Mouse (Mus musculus): ENCODE measurements around the gene Rab3a.

Gene Rab3a

GRCm38 (mm10) chr8:70774740-70775139 is 20.3 kb downstream of the Rab3a start:
- no peak for DNase-seq (ENCODE audit: low spot score in 2 of 2)

GRCm38 (mm10) chr8:70775227-70775626 is 20.7 kb downstream of the Rab3a start:
- DNase-seq (ENCODE audit: low spot score in 2 of 2): no peak

GRCm38 (mm10) chr8:70775851-70776495 is 21.5 kb downstream of the Rab3a start:
- no peak for DNase-seq (ENCODE audit: low spot score in 2 of 2)

- DNase-seq (ENCODE audit: low spot score in 2 of 2): peak; percentile 98
These were observed 22.3 kb downstream of the Rab3a start, which contains the start of gene Pik3r2 for GRCm38 (mm10) chr8:70776496-70777444. Gene Pik3r2 (minus strand): TSS chr8:70776713.

GRCm38 (mm10) chr8:70780093-70780492 is 25.6 kb downstream of the Rab3a start:
- no peak for DNase-seq (ENCODE audit: low spot score in 2 of 2)

- no peak for DNase-seq (ENCODE audit: low spot score in 2 of 2)
These were observed 32.0 kb downstream of the Rab3a start for GRCm38 (mm10) chr8:70786291-70787050.

- no peak for DNase-seq (ENCODE audit: low spot score in 2 of 2)
These were observed 32.6 kb downstream of the Rab3a start for GRCm38 (mm10) chr8:70787051-70787445.

GRCm38 (mm10) chr8:70787941-70788667 is 33.6 kb downstream of the Rab3a start:
- DNase-seq (ENCODE audit: low spot score in 2 of 2): peak in 1 of 2 experiments; percentile 52

GRCm38 (mm10) chr8:70789046-70789445 is 34.6 kb downstream of the Rab3a start:
- no peak for DNase-seq (ENCODE audit: low spot score in 2 of 2)

GRCm38 (mm10) chr8:70790846-70791245 is 36.4 kb downstream of the Rab3a start:
- DNase-seq (ENCODE audit: low spot score in 2 of 2): no peak

GRCm38 (mm10) chr8:70791294-70791701 is 36.8 kb downstream of the Rab3a start:
- DNase-seq (ENCODE audit: low spot score in 2 of 2): no peak

GRCm38 (mm10) chr8:70791975-70792691 is 37.7 kb downstream of the Rab3a start:
- DNase-seq (ENCODE audit: low spot score in 2 of 2): peak; percentile 95 to 99

- DNase-seq (ENCODE audit: low spot score in 2 of 2): peak in 1 of 2 experiments; percentile 65
These were observed 38.2 kb downstream of the Rab3a start for GRCm38 (mm10) chr8:70792700-70793099.

- no peak for DNase-seq (ENCODE audit: low spot score in 2 of 2)
These were observed 39.7 kb downstream of the Rab3a start for GRCm38 (mm10) chr8:70794215-70794614.

- no peak for DNase-seq (ENCODE audit: low spot score in 2 of 2)
These were observed 40.9 kb downstream of the Rab3a start for GRCm38 (mm10) chr8:70795370-70795769.

- no peak for DNase-seq (ENCODE audit: low spot score in 2 of 2)
These were observed 42.1 kb downstream of the Rab3a start for GRCm38 (mm10) chr8:70796403-70797080.

GRCm38 (mm10) chr8:70797081-70798070 is 42.9 kb downstream of the Rab3a start:
- DNase-seq (ENCODE audit: low spot score in 2 of 2): peak; percentile 83 to 84

GRCm38 (mm10) chr8:70798281-70798680 is 43.8 kb downstream of the Rab3a start:
- DNase-seq (ENCODE audit: low spot score in 2 of 2): no peak

- DNase-seq (ENCODE audit: low spot score in 2 of 2): no peak
These were observed 46.2 kb downstream of the Rab3a start for GRCm38 (mm10) chr8:70800648-70801047.

Data from urinary bladder, postnatal 4 days (tissue).